Mouse (Mus musculus) thymus, adult 2 months (tissue): ENCODE measurements around the gene Anapc5.

Experiments used
- CTCF ChIP-seq: fragments of 200-500 bp; IDR thresholded peaks from 2 replicates; pipeline ENCODE4 v1.5.1; 2012; ENCODE audit warnings: mild to moderate bottlenecking, control low read depth, low read length, moderate library complexity, borderline replicate concordance; ENCODE audit not compliant: control insufficient read depth, poor library complexity, insufficient read depth; ENCODE audit errors: extremely low read depth
- POLR2A ChIP-seq: fragments of 200-500 bp; IDR thresholded peaks from 2 replicates; pipeline ENCODE4 v1.6.1; 2012; ENCODE audit warnings: mild to moderate bottlenecking, low read length, control low read depth, moderate library complexity; ENCODE audit not compliant: control insufficient read depth, poor library complexity, insufficient read depth; ENCODE audit errors: extremely low read depth

DNA sequence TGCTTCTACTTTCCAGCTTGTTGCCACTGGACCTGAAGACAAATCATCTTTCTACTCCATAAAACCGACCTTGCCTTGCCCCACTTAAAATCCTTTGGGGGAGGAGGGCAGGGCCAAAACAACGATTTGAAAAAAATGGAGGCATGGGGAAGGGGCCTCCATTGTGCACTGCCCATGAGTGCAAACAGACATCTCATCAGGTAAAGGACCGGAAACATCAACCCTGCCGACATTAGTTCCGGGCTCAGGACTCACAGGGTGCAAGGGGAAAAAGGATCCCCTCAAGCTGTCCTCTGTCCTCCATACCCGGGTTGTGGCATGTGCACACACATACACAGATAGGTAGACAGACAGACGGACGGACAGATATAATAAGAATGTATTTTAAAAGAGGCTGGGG, 4.0 kb upstream of the Anapc5 start:
- TF ChIP-seq CTCF (no peak), POLR2A (no peak)
